Mouse (Mus musculus): ENCODE measurements around the gene Ssc5d. TPM values are rescaled to one million over a fixed set of nuclear protein-coding genes. Genes with fewer than 3 reads are reported as not detected.

Gene Ssc5d
- polyA plus RNA-seq, 1 experiment from 2014 or later = 0.19 TPM

- no peak for ATAC-seq
- H3K9me3 ChIP-seq (replicated peaks) = no peaks in the 10 kb centered on the region; the same call in 1 of the 2 replicates
- no peak overlapping the region for H3K27ac ChIP-seq
- H3K36me3 ChIP-seq = no peaks in the 10 kb centered on the region
- 74% methylated on average over 10 of the region's 10 CpGs for WGBS (ENCODE audit: insufficient replicate concordance)
- no peak overlapping the region for H3K4me3 ChIP-seq
- no peaks in the 10 kb centered on the region for H3K4me1 ChIP-seq
- H3K4me2 ChIP-seq = no peak overlapping the region
- H3K27me3 ChIP-seq (replicated peaks) = peaks cover 12% of the 10 kb centered on the region; the same call in 1 of the 2 replicates
- no peak overlapping the region for H3K9ac ChIP-seq
These were observed 31.8 kb downstream of the Ssc5d start for GRCm38 (mm10) chr7:4957361-4957760.

- H3K9me3 ChIP-seq (replicated peaks) = no peaks in the 10 kb centered on the region
- no peaks in the 10 kb centered on the region for H3K36me3 ChIP-seq
- H3K4me1 ChIP-seq = no peaks in the 10 kb centered on the region
- no peak overlapping the region for H3K27ac ChIP-seq
- H3K9ac ChIP-seq = no peak overlapping the region
- H3K4me2 ChIP-seq = no peak overlapping the region
- 57% methylated on average over 5 of the region's 5 CpGs for WGBS (ENCODE audit: insufficient replicate concordance)
- no peak overlapping the region for H3K4me3 ChIP-seq
- peaks cover 10% of the 10 kb centered on the region; the same call in 1 of the 2 replicates for H3K27me3 ChIP-seq (replicated peaks)
- no peak for ATAC-seq
These were observed 37.9 kb downstream of the Ssc5d start for GRCm38 (mm10) chr7:4963527-4963926.

- H3K4me2 ChIP-seq = 0 out of 2 replicates have a peak within 1 kb of the TSS, but pooled peaks have one; percentile 9
- no peak within 1 kb of the TSS for H3K27ac ChIP-seq
- H3K9me3 ChIP-seq (replicated peaks) = no peaks in the 10 kb centered on the region
- no peak within 1 kb of the TSS for H3K9ac ChIP-seq
- H3K27me3 ChIP-seq (replicated peaks) = peaks cover 10% of the 10 kb centered on the region
- 4% methylated on average over 10 of the region's 10 CpGs for WGBS (ENCODE audit: insufficient replicate concordance)
- no peak within 1 kb of the TSS for H3K4me3 ChIP-seq
- no peaks in the 10 kb centered on the region for H3K36me3 ChIP-seq
- no peaks in the 10 kb centered on the region for H3K4me1 ChIP-seq
- peak; percentile 66 for ATAC-seq
These were observed 38.7 kb downstream of the Ssc5d start, which contains the start of gene Sbk2 for GRCm38 (mm10) chr7:4964272-4964671. Sbk2 (minus strand) TSS chr7:4964406.

- H3K27ac ChIP-seq = no peak overlapping the region
- H3K36me3 ChIP-seq = no peaks in the 10 kb centered on the region
- WGBS (ENCODE audit: insufficient replicate concordance) = 69% methylated on average over 5 of the region's 5 CpGs
- no peaks in the 10 kb centered on the region for H3K4me1 ChIP-seq
- H3K9me3 ChIP-seq (replicated peaks) = no peaks in the 10 kb centered on the region
- H3K4me3 ChIP-seq = no peak overlapping the region
- peaks cover 10% of the 10 kb centered on the region for H3K27me3 ChIP-seq (replicated peaks)
- no peak for ATAC-seq
- no peak overlapping the region for H3K4me2 ChIP-seq
- no peak overlapping the region for H3K9ac ChIP-seq
These were observed 39.4 kb downstream of the Ssc5d start for GRCm38 (mm10) chr7:4964988-4965387.

- H3K9ac ChIP-seq = no peak within 1 kb of the TSS
- no peaks in the 10 kb centered on the region for H3K36me3 ChIP-seq
- 31% methylated on average over 6 of the region's 6 CpGs for WGBS (ENCODE audit: insufficient replicate concordance)
- H3K4me1 ChIP-seq = no peaks in the 10 kb centered on the region
- H3K27me3 ChIP-seq (replicated peaks) = peaks cover 14% of the 10 kb centered on the region
- no peaks in the 10 kb centered on the region for H3K9me3 ChIP-seq (replicated peaks)
- no peak for ATAC-seq
- H3K27ac ChIP-seq = no peak within 1 kb of the TSS
- no peak within 1 kb of the TSS for H3K4me3 ChIP-seq
- H3K4me2 ChIP-seq = no peak within 1 kb of the TSS
These were observed 45.5 kb downstream of the Ssc5d start, which contains the start of gene Sbk3 for GRCm38 (mm10) chr7:4971068-4971467. Sbk3 (minus strand) TSS chr7:4971168.

GRCm38 (mm10) chr7:4971710-4972109 lies 46.1 kb downstream of the Ssc5d start:
- WGBS (ENCODE audit: insufficient replicate concordance) = 33% methylated on average over 7 of the region's 7 CpGs

GRCm38 (mm10) chr7:4972321-4973047 lies 46.9 kb downstream of the Ssc5d start:
- no peak overlapping the region for H3K4me3 ChIP-seq
- 49% methylated on average over 18 of the region's 18 CpGs for WGBS (ENCODE audit: insufficient replicate concordance)
- peaks cover 4% of the 10 kb centered on the region; the same call in 1 of the 2 replicates for H3K9me3 ChIP-seq (replicated peaks)
- no peaks in the 10 kb centered on the region for H3K4me1 ChIP-seq
- no peaks in the 10 kb centered on the region for H3K36me3 ChIP-seq
- no peak overlapping the region for H3K9ac ChIP-seq
- no peak overlapping the region for H3K27ac ChIP-seq
- no peak overlapping the region for H3K4me2 ChIP-seq
- H3K27me3 ChIP-seq (replicated peaks) = peaks cover 14% of the 10 kb centered on the region
- no peak for ATAC-seq

More at GRCm38 (mm10) chr7:4971710-4972109, 46.1 kb downstream of the Ssc5d start:
- Histone ChIP-seq H3K4me2 (no peak overlapping the region), H3K9ac (no peak overlapping the region), H3K27me3 (replicated peaks) (peaks cover 14% of the 10 kb centered on the region), H3K27ac (no peak overlapping the region), H3K36me3 (no peaks in the 10 kb centered on the region), H3K9me3 (replicated peaks) (no peaks in the 10 kb centered on the region), H3K4me3 (no peak overlapping the region), H3K4me1 (no peaks in the 10 kb centered on the region)
- ATAC-seq = no peak

GRCm38 (mm10) chr7:4975455-4975854 lies 49.9 kb downstream of the Ssc5d start:
- peak; percentile 44; the same call in 1 of the 2 replicates for ATAC-seq
- H3K4me2 ChIP-seq = no peak overlapping the region
- H3K27ac ChIP-seq = no peak overlapping the region
- H3K27me3 ChIP-seq (replicated peaks) = peaks cover 14% of the 10 kb centered on the region
- no peak overlapping the region for H3K4me3 ChIP-seq
- no peaks in the 10 kb centered on the region for H3K36me3 ChIP-seq
- WGBS (ENCODE audit: insufficient replicate concordance) = 29% methylated on average over 4 of the region's 4 CpGs
- H3K9me3 ChIP-seq (replicated peaks) = peaks cover 4% of the 10 kb centered on the region; the same call in 1 of the 2 replicates
- no peaks in the 10 kb centered on the region for H3K4me1 ChIP-seq
- no peak overlapping the region for H3K9ac ChIP-seq

GRCm38 (mm10) chr7:4976832-4977231 lies 51.2 kb downstream of the Ssc5d start:
- 77% methylated on average over 7 of the region's 7 CpGs for WGBS (ENCODE audit: insufficient replicate concordance)

GRCm38 (mm10) chr7:4988250-4988649 lies 62.7 kb downstream of the Ssc5d start:
- peaks cover 11% of the 10 kb centered on the region for H3K36me3 ChIP-seq
- H3K27ac ChIP-seq = no peak overlapping the region
- H3K4me1 ChIP-seq = no peaks in the 10 kb centered on the region
- no peak overlapping the region for H3K9ac ChIP-seq
- WGBS (ENCODE audit: insufficient replicate concordance) = 43% methylated on average over 2 of the region's 2 CpGs
- peaks cover 25% of the 10 kb centered on the region for H3K27me3 ChIP-seq (replicated peaks)
- H3K4me3 ChIP-seq = no peak overlapping the region
- no peak overlapping the region for H3K4me2 ChIP-seq
- no peaks in the 10 kb centered on the region for H3K9me3 ChIP-seq (replicated peaks)
- no peak for ATAC-seq

More at GRCm38 (mm10) chr7:4976832-4977231, 51.2 kb downstream of the Ssc5d start:
- Histone ChIP-seq H3K4me2 (no peak overlapping the region), H3K36me3 (no peaks in the 10 kb centered on the region), H3K27me3 (replicated peaks) (peaks cover 10% of the 10 kb centered on the region), H3K9me3 (replicated peaks) (peaks cover 4% of the 10 kb centered on the region; the same call in 1 of the 2 replicates), H3K4me3 (no peak overlapping the region), H3K9ac (no peak overlapping the region), H3K4me1 (no peaks in the 10 kb centered on the region), H3K27ac (no peak overlapping the region)
- ATAC-seq = no peak

- peaks cover 17% of the 10 kb centered on the region for H3K36me3 ChIP-seq
- WGBS (ENCODE audit: insufficient replicate concordance) = 22% methylated on average over 55 of the region's 55 CpGs
- H3K27me3 ChIP-seq (replicated peaks) = peaks cover 63% of the 10 kb centered on the region
- no peak for ATAC-seq
- no peak overlapping the region for H3K9ac ChIP-seq
- no peaks in the 10 kb centered on the region for H3K9me3 ChIP-seq (replicated peaks)
- no peak overlapping the region for H3K4me2 ChIP-seq
- no peaks in the 10 kb centered on the region for H3K4me1 ChIP-seq
- no peak overlapping the region for H3K4me3 ChIP-seq
- no peak overlapping the region for H3K27ac ChIP-seq
These were observed 67.9 kb downstream of the Ssc5d start for GRCm38 (mm10) chr7:4993347-4993998.

Data from liver, embryonic 12.5 days (tissue).